Mouse (Mus musculus) hindbrain, embryonic 14.5 days (tissue): ENCODE measurements around the gene Mocs2. TPM values are rescaled to one million over a fixed set of nuclear protein-coding genes. Genes with fewer than 3 reads are reported as not detected.

Experiments used
- ATAC-seq: fragments of 200-750 bp; cut with Nextera tagmentation; 2 replicates; pipeline ENCODE4 v1.8.0; 2017; ENCODE audit warnings: moderate number of reproducible peaks, mild to moderate bottlenecking, moderate TSS enrichment, moderate library complexity; ENCODE audit not compliant: low FRiP score
- DNase-seq: peaks from one replicate; pipeline ENCODE4 v3.0.0-alpha.2; 2015; ENCODE audit warnings: low spot score
- H3K27ac ChIP-seq: fragments of 300-500 bp; sonication (generic); 2 replicates; pipeline ENCODE4 v1.5.1; 2014; ENCODE audit warnings: mild to moderate bottlenecking, moderate library complexity
- H3K27me3 ChIP-seq: fragments of 300-500 bp; sonication (generic); 2 replicates; pipeline ENCODE4 v1.6.1; 2014; ENCODE audit warnings: mild to moderate bottlenecking, low read length, mixed read lengths; ENCODE audit not compliant: control insufficient read depth, insufficient read depth
- H3K36me3 ChIP-seq: fragments of 300-500 bp; sonication (generic); replicated peaks from 2 replicates; pipeline ENCODE4 v1.6.1; 2014; ENCODE audit not compliant: control insufficient read depth, insufficient read depth
- H3K4me1 ChIP-seq: fragments of 300-500 bp; sonication (generic); replicated peaks from 2 replicates; pipeline ENCODE4 v1.6.1; 2014; ENCODE audit warnings: antibody characterized with exemption, low read length, mixed read lengths; ENCODE audit not compliant: control insufficient read depth, insufficient read depth
- H3K4me2 ChIP-seq: fragments of 300-500 bp; sonication (generic); replicated peaks from 2 replicates; pipeline ENCODE4 v1.6.1; 2014; ENCODE audit warnings: mild to moderate bottlenecking, moderate library complexity
- H3K4me3 ChIP-seq: fragments of 300-500 bp; sonication (generic); replicated peaks from 2 replicates; pipeline ENCODE4 v1.5.1; 2014; ENCODE audit warnings: mild to moderate bottlenecking, low read length
- H3K9ac ChIP-seq: fragments of 300-500 bp; sonication (generic); 2 replicates; pipeline ENCODE4 v1.6.1; 2014
- H3K9me3 ChIP-seq: fragments of 300-500 bp; sonication (generic); 2 replicates; pipeline ENCODE4 v1.6.1; 2016; ENCODE audit warnings: low read length; ENCODE audit not compliant: control insufficient read depth
- WGBS: fragments of 180-500 bp; shearing (Covaris S2); extraction: QIAGEN DNeasy Blood & Tissue Kit; methylation state at CpG from one replicate; pipeline ENCODE4 v1.1.7; 2014; 5-methylcytosine and 5-hydroxymethylcytosine counted together
- polyA plus RNA-seq: library from polyadenylated mRNA; unstranded; fragments of >200 nt; fragmentation: Nextera tagmentation; extraction: Ambion mirVana; gene quantifications from 2 replicates; pipeline ENCODE4 v1.2.1, GENCODE M21; 2014

Mocs2 gene
- polyA plus RNA-seq, 1 experiment from 2014 or later: 127 TPM

- DNase-seq (no peak), ATAC-seq (no peak)
- no peaks in the 10 kb centered on the region for H3K4me1 ChIP-seq
- H3K36me3 ChIP-seq: no peaks in the 10 kb centered on the region
- H3K9me3 ChIP-seq: no peaks in the 10 kb centered on the region
- H3K27ac ChIP-seq: no peak overlapping the region
- H3K27me3 ChIP-seq: no peaks in the 10 kb centered on the region
- no peak overlapping the region for H3K9ac ChIP-seq
- no peak overlapping the region for H3K4me3 ChIP-seq
- 70% methylated on average over 3 of the region's 3 CpGs for WGBS
- H3K4me2 ChIP-seq: no peak overlapping the region
These were observed 30.9 kb downstream of the Mocs2 start for GRCm38 (mm10) chr13:114848945-114849344.

- ATAC-seq (no peak), DNase-seq (no peak)
- no peak overlapping the region for H3K27ac ChIP-seq
- H3K4me3 ChIP-seq: no peak overlapping the region
- WGBS: 63% methylated on average over 6 of the region's 6 CpGs
- H3K9me3 ChIP-seq: no peaks in the 10 kb centered on the region
- H3K36me3 ChIP-seq: no peaks in the 10 kb centered on the region
- no peak overlapping the region for H3K4me2 ChIP-seq
- no peaks in the 10 kb centered on the region for H3K27me3 ChIP-seq
- peaks cover 3% of the 10 kb centered on the region; the same call in 1 of the 2 replicates for H3K4me1 ChIP-seq
- H3K9ac ChIP-seq: no peak overlapping the region
These were observed 34.5 kb downstream of the Mocs2 start for GRCm38 (mm10) chr13:114852264-114853111.

- DNase-seq: no peak
- Histone ChIP-seq H3K4me3 (no peak overlapping the region), H3K4me1 (peaks cover 3% of the 10 kb centered on the region; the same call in 1 of the 2 replicates), H3K9me3 (no peaks in the 10 kb centered on the region), H3K27me3 (no peaks in the 10 kb centered on the region), H3K9ac (no peak overlapping the region), H3K27ac (no peak overlapping the region), H3K36me3 (no peaks in the 10 kb centered on the region), H3K4me2 (no peak overlapping the region)
- no peak for ATAC-seq
- 95% methylated on average over 2 of the region's 2 CpGs for WGBS
These were observed 35.1 kb downstream of the Mocs2 start for GRCm38 (mm10) chr13:114853152-114853551.

- no peak overlapping the region for H3K4me3 ChIP-seq
- peaks cover 3% of the 10 kb centered on the region; the same call in 1 of the 2 replicates for H3K4me1 ChIP-seq
- H3K27ac ChIP-seq: no peak overlapping the region
- no peak for ATAC-seq
- H3K27me3 ChIP-seq: no peaks in the 10 kb centered on the region
- no peak overlapping the region for H3K4me2 ChIP-seq
- no peaks in the 10 kb centered on the region for H3K36me3 ChIP-seq
- 91% methylated on average over 6 of the region's 6 CpGs for WGBS
- no peak for DNase-seq
- no peaks in the 10 kb centered on the region for H3K9me3 ChIP-seq
- no peak overlapping the region for H3K9ac ChIP-seq
These were observed 36.0 kb downstream of the Mocs2 start for GRCm38 (mm10) chr13:114854023-114854422.

- Histone ChIP-seq H3K9ac (no peak overlapping the region), H3K4me3 (no peak overlapping the region), H3K27me3 (no peaks in the 10 kb centered on the region), H3K9me3 (no peaks in the 10 kb centered on the region), H3K27ac (no peak overlapping the region), H3K4me2 (no peak overlapping the region), H3K36me3 (no peaks in the 10 kb centered on the region), H3K4me1 (peaks cover 3% of the 10 kb centered on the region; the same call in 1 of the 2 replicates)
- no peak for DNase-seq
- no peak for ATAC-seq
- WGBS: 95% methylated on average over 3 of the region's 3 CpGs
These were observed 36.4 kb downstream of the Mocs2 start for GRCm38 (mm10) chr13:114854428-114854827.

GRCm38 (mm10) chr13:114855573-114856268, 37.7 kb downstream of the Mocs2 start:
- Histone ChIP-seq H3K4me2 (peak overlapping the region; percentile 34), H3K4me1 (peaks cover 3% of the 10 kb centered on the region; the same call in 1 of the 2 replicates), H3K27ac (no peak overlapping the region), H3K27me3 (no peaks in the 10 kb centered on the region), H3K4me3 (no peak overlapping the region), H3K9ac (peak overlapping the region; percentile 35; the same call in 1 of the 2 replicates), H3K9me3 (no peaks in the 10 kb centered on the region), H3K36me3 (no peaks in the 10 kb centered on the region)
- DNase-seq (no peak), ATAC-seq (peak; percentile 48; the same call in 1 of the 2 replicates)
- WGBS: 20% methylated on average over 15 of the region's 15 CpGs

GRCm38 (mm10) chr13:114856269-114856627, 38.2 kb downstream of the Mocs2 start:
- Histone ChIP-seq H3K9ac (0 out of 2 replicates have a peak overlapping the region, but pooled peaks have one; percentile 35), H3K4me1 (peaks cover 3% of the 10 kb centered on the region; the same call in 1 of the 2 replicates), H3K27me3 (no peaks in the 10 kb centered on the region), H3K4me2 (peak overlapping the region; percentile 34), H3K4me3 (no peak overlapping the region), H3K27ac (no peak overlapping the region), H3K36me3 (no peaks in the 10 kb centered on the region), H3K9me3 (no peaks in the 10 kb centered on the region)
- 20% methylated on average over 7 of the region's 7 CpGs for whole genome bisulfite sequencing
- ATAC-seq: no peak
- no peak for DNase-seq

GRCm38 (mm10) chr13:114857525-114857924, 39.5 kb downstream of the Mocs2 start:
- ATAC-seq (no peak), DNase-seq (no peak)
- Histone ChIP-seq H3K36me3 (no peaks in the 10 kb centered on the region), H3K4me1 (peaks cover 3% of the 10 kb centered on the region; the same call in 1 of the 2 replicates), H3K9me3 (no peaks in the 10 kb centered on the region), H3K9ac (no peak overlapping the region), H3K27me3 (no peaks in the 10 kb centered on the region), H3K4me2 (no peak overlapping the region), H3K4me3 (no peak overlapping the region), H3K27ac (no peak overlapping the region)
- WGBS: 94% methylated on average over 4 of the region's 4 CpGs

- H3K4me2 ChIP-seq: no peak overlapping the region
- H3K9me3 ChIP-seq: no peaks in the 10 kb centered on the region
- no peak overlapping the region for H3K4me3 ChIP-seq
- no peak overlapping the region for H3K9ac ChIP-seq
- DNase-seq (no peak), ATAC-seq (no peak)
- no peaks in the 10 kb centered on the region for H3K27me3 ChIP-seq
- WGBS: 90% methylated on average over 6 of the region's 6 CpGs
- H3K4me1 ChIP-seq: no peaks in the 10 kb centered on the region
- H3K36me3 ChIP-seq: no peaks in the 10 kb centered on the region
- H3K27ac ChIP-seq: no peak overlapping the region
These were observed 56.7 kb downstream of the Mocs2 start for GRCm38 (mm10) chr13:114874738-114875137.
